Mouse (Mus musculus) layer of hippocampus, postnatal 36 days (tissue): ENCODE measurements at regions not wholly inside any gene's neighbourhood (a gene's known extent, or its start where the extent isn't known, plus 50 kb on each side); places are given as distances from the start of the nearest gene placed in this dataset.
"Not testable (repeated sequence)": the region's sequence is repeated elsewhere in the genome, so short reads cannot be mapped to it uniquely, and the experiment has no call there.

Experiments used
- DNase-seq, 2 experiments: peaks; one replicate each; pipeline ENCODE4 v3.0.0; 2022

DNA sequence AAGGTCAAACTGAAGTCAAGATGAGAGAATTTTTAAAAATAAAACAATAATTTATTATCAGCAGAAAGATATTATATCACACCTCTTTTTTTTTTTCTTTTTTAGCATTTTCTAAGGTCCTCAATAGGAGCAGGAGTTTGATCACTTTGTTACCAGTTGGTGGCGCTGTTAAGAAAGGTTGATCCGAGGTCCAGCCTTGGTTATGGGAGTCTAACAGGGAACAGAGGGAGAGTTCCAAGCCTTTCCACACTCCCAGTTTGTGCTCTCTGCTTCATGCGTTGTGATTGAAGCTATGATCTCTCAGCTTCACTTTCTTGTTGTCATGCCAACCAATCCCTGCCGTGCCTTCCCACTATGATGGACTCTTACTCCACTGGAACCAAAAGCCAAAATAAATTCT, 83.8 kb downstream of the Fam174a start:
- no peak for DNase-seq

DNA sequence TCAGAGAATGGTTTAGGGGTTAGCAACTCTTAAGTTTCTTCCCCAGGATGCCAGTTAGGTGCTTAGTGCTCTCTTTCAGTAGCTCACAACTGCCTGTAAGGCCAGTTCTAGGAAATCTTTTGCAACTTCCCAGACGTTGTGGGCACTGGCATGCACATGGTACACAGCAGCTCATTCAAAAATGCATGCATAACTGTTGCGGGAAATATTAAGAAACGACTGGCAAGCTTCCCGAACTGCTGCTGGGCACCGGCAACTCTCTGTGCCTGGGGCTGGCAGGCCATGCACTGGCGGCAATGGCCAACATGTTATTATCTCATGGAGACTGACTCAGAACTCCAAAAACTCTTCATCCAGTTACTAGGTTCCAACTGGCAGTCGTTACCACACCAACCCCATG, 86.3 kb downstream of the Fam174a start:
- no peak for DNase-seq

DNA sequence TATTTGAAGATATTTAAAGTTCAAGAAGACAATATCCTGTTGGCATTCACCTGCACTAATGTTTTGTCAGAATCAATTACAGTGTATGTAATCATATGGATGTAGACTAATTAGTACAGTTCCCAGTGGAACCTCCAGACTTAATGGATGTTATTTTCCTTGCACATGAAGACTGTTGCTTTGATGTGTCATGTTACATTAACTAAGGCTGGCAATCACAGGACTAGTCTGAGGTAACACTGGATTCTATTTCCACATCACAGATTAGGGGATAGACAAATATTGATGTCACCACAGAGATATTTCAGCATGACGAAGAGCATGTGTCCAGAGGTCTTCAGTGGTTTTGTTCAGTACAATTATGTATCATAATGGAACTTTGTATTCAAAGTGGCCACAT, 108.8 kb downstream of the Fam174a start:
- DNase-seq: no peak

DNA sequence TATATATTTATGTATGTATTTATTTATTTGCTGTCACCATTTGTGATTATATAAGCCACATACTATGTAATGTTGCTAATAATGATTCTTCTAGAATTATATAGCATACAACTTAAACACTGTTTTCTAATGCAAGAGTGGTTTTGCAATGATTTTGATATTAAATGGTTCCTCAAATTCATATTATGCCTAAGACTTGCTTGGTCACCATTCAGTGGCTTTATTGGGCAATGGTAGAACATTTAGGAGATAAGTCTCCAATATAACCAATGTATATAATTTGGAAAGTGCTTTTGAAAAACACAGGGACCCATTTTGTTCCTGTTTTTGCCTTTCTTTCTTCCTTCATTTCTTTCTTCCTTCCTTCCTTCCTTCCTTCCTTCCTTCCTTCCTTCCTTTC, 112.0 kb downstream of the Fam174a start:
- DNase-seq: no peak

DNA sequence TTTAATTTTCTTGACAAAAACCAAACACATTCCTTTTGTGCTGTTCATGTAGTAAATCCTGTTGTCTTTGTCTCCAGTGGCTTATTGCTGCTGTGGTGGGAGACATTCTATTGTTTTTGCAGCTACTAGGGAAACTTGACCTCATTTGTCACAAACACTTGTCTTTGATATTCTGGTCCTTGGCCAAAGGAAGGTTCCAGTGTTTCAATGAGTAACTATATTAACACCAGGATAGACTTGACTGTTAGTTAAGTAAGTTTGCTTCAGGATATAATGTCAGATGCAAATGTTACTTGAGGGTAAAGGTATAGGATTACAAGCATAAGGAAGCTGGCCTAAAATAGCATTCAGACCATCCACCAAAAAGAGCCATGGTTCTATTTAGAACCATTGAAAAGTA, 123.7 kb downstream of the Fam174a start:
- DNase-seq: no peak

DNA sequence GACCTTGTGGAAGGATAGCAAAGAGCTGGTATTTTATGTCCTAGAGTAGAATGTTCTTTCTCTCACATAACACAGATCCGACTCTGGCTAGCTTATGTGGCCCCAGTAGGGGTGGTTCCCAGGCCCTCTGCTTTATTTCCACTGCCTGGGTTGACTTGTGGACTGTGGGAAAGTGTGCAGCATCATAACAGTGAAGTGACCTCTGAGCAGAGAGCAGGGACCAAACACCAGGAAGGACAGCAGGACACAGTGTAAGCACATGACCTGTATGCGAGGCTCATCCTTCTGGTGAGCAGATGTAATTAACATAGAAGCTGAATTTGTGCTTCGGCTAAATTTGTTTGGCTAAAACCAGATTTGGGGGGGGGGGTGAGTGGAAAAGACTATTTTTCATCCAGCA, 132.1 kb downstream of the Fam174a start:
- no peak for DNase-seq

DNA sequence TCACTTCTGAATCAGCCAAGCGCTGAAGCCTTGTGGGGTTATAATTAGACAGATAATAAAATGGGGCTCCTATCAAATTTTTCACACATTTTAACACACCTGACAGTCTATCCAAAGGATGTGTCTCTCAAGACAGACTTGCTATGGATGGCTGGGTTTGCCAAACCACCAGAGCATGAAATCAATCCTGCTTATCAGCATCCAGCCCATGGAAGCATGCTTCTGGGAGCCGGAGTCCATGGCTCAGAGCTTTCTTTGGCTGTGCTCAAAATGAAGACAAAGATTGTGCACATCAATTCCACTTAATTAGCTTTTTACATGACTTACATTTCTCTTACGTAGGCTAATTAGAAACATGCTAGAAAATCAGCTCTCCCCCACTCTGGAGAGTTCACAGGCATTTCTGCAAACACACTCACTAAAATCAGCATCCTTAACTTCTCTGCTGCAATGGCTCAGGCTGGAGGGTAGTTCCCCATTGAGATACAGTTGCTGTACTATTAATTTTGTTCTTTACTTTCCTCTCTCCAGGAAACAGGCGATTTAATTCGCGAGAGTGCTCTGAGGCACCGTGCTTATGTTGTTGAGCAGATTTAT, 135.6 kb downstream of the Fam174a start:
- DNase-seq: no peak

DNA sequence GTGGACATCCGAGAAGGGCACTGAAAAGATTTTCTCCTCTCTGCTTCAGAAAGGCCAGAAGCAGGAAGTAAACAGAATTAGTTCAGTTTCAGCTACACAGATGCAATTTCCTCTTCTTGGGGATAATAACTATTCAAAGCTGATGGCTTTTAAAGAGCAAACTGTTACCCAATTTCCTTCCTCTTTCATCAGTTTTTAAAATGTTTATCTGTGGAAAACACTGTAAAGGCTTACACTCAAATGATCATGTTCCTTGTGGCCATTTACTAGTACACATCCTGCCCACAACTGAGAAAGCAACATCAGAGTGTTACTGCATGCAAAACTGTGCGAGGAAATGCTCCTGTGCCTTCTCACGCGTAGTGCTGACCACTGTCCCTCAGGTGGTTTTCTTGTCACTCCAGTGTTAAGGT, 137.5 kb downstream of the Fam174a start:
- DNase-seq: no peak

DNA sequence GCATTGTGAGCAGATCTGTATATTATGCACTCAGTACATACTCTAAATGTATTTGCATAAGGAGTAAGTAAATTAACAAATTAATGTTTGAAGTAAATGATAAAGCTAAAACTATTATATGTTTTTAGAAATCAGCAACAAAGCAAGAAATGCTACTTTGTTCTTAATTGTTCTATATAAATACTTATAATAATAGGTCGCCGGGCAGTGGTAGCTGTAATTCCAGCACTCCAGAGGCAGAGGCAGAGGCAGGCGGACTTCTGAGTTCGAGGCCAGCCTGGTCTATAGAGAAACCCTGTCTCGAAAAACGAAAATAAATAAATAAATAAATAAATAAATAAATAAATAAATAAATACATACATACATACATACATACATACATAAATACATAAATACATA, 138.3 kb downstream of the Fam174a start:
- DNase-seq: peak; percentile 6 to 13

DNA sequence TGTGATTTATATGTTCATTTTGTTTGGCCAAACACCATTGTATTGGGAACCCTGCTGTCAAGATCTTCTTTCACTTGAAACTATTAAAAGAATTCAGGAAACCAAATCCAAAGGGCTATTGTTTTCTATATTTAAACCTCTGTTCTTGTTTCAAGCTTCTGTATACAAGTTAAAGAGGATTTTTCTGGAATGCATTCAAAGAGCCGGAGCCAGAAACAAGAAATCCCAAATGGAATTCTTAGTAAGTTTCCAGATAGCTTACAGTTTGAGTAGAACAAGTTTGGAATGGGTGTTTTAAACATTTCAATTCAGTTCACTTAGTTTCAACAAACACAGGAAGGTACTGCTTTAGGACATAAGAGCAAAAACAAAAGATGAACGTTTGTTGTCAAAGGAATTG, 140.8 kb downstream of the Fam174a start:
- no peak for DNase-seq

DNA sequence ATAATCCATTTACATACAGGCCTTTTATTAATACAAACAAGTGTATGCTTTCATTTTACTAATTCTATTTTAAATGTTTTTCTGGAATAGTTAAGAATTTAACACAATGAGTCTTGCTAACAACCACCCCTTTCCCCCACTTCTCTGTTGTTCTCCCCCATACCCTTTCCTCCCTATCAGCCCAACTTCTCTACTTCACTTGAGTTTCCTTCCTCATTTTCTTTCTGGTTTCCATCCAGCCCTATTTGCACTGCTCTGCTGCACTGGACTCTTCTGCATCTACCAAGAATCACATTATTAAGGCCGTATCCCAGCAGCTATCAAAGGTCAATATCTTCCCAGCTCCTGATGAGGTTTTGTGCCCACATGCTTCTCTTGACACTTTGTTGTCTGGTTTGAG, 145.9 kb downstream of the Fam174a start:
- no peak for DNase-seq

DNA sequence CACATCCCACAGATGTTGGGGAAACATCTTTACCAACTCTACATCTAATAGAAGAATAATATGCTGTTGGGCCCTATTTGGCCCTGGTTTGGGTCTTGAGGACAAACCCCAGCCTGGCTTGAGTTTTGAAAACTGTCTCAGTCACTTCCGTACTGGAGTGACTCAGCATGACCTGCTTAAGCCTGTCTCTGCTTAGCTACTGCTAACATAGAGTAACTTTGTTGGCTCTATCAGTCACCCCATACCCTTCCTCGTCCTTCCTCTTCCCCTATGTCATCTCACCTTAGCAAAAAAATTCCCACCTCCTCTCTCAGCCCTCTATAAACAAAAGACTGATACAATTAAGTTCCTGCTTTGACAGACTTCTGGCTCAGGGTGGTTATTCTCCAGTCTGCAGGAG, 154.7 kb downstream of the Fam174a start:
- DNase-seq: no peak

DNA sequence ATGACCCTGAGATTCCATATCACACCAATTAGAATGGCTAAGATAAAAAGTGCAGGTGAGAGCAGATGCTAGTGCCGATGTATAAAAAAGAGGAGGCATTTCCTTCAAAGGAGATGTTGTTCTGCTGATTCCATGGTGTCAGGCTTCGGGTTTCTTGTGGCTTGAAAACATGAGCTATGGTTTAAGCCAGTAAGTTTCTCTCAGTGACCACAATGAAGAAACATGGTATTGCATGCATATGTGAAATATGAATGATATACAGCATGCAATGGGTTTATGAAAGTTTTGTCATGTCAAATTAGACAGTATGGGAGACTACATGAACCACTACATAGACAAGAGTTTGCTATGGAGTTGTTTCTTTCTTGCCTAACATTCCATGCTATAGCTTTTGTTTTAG, 155.3 kb downstream of the Fam174a start:
- DNase-seq: no peak

DNA sequence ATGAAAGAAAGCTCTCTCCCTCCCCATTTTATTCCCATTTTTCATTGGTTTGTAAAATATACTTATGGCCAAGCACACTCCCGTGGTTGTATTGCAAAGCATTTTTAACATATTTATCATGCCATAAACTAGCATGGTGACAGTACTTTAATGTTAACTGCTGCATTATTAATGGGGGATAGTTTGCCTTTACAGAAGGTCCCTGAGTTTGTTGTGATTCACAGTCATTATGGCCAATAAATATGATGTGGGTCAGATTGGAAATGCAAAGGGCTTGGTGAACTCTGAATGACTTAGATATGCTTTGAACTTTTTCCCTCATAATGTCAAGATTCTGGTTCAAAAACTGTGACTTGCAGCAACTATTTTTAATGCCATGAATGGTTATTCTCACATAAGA, 157.1 kb downstream of the Fam174a start:
- no peak for DNase-seq

DNA sequence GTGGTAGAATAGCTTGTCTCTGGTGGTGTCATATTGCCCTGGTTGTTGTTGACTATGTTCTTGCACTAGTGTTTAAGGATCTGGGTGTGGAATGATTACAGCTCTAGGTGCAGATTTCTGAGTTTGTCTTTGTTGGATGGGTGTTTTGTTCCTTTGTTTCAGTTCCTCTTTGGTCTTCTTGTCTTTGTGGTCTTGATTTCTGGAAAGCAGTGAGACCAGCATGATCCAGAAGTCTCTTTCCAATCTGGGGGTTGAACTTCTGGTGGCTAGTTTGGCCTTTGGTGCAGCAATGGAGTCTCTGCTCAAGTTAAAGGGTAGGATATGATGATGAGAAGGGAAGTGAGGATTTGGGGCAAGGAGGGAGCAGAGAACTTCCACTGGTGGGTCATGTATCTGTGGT, 174.4 kb downstream of the St8sia4 start:
- no peak for DNase-seq

DNA sequence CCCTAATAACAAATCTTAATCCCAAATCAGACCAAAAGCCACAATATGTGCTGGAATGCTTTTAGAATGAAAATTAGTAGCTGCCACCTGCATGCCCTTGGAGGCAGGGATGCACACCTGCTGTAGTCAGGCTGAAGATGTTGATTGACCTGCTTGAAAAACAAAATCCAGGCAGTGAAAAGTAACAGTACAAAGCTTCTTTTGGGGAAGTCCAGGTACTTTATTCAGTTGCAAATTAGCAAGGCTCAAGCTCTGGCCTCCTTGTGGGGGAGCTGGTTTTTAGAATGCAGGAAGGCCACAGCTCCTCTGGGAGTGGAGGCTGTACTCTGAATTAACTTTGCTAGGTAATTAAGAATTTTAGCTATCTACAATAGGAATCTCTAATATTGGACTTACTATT, 166.7 kb downstream of the St8sia4 start:
- DNase-seq: not testable (repeated sequence)

DNA sequence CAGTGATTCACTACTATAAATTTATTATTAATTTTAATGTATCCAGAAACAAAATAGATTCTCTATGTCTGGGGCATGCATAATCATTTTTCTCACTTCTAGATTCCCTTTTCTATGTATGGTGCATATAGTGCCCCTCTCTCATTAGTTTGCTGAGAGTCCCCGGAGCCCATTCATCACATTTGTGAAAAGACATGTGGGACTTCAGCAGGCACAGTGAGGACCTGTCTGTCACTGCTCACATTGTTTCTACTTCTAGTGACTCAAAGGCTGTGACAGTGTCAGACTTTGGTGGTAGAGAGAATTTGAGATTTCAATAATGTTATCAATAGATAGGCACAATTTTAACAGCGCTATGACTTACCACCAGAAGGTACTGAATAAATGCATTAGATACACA, 158.7 kb downstream of the St8sia4 start:
- DNase-seq: no peak

DNA sequence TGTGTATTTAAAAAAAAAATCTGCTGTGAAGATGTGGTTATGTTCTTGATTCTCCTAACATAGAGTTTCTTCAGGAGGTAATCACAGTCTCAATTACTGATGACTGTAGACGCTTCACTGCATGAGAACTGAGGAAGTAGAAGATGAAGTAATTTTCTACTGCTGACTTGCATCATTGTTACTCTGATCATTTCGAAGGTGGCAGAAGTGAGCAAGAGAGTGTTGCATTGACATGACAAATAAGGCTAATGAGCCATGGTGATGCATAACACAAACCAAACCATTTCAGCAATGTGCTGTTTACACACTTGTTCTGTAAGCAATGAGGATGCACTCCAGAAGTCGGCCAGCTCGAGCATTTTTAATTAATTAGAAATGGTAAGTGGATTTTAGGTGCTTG, 138.6 kb downstream of the St8sia4 start:
- no peak for DNase-seq

DNA sequence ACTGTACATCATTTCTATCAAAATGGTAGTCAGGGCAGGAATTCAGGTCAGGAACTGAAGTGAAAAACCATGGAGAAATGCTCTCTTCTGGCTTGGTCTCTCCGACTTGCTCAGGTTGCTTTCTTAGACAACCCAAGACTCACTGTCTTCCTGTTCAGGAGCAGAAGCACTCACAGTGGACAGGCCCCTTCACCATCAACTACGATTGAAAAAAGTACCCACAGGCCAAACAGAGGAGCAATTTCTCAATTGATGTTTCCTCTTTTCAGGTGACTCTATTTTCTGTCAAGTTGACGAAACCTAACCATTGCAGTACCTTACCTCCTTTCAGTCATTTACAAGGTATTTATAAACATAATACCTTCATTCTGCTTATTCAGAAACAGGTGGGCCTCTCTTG, 136.4 kb downstream of the St8sia4 start:
- no peak for DNase-seq
